Mouse (Mus musculus) ES-E14 (cell line): ENCODE measurements around the gene Aqp9.

ENCODE experiments used
- CHD2 ChIP-seq: IDR thresholded peaks from 2 replicates; pipeline ENCODE4 v1.6.1; 2014; ENCODE audit warnings: mild to moderate bottlenecking, low read depth, low read length, inconsistent platforms
- HCFC1 ChIP-seq: IDR thresholded peaks from 2 replicates; pipeline ENCODE4 v1.6.1; 2012; ENCODE audit warnings: low read length, inconsistent platforms, borderline replicate concordance; ENCODE audit not compliant: insufficient read depth
- MAFK ChIP-seq: IDR thresholded peaks from 2 replicates; pipeline ENCODE4 v1.6.1; 2014; ENCODE audit warnings: mild to moderate bottlenecking, low read depth, low read length, inconsistent platforms; ENCODE audit not compliant: insufficient read depth

GRCm38 (mm10) chr9:71217793-71218095, 49.3 kb upstream of the Aqp9 start:
- TF ChIP-seq MAFK: no peak
- no peak for TF ChIP-seq CHD2
- no peak for TF ChIP-seq HCFC1
